Mouse (Mus musculus) megakaryocyte, embryonic 14.5 days (primary cell): ENCODE data around the gene Rps6ka5.

ENCODE experiments used
- FLI1 ChIP-seq: IDR thresholded peaks from 2 replicates; pipeline ENCODE4 v1.6.1; 2012; ENCODE audit warnings: low read length, inconsistent platforms, mixed read lengths
- GATA1 ChIP-seq: IDR thresholded peaks from 3 replicates; pipeline ENCODE4 v1.6.1; 2012; ENCODE audit warnings: mixed read lengths, low read length, inconsistent platforms, borderline replicate concordance

- no peak for TF ChIP-seq GATA1
- TF ChIP-seq FLI1, result no peak
These were observed 192.8 kb downstream of the Rps6ka5 start for GRCm38 (mm10) chr12:100534028-100534427.
